Mouse (Mus musculus) liver, embryonic 14.5 days (tissue): ENCODE data around the gene Sesn1. TPM values are rescaled to one million over a fixed set of nuclear protein-coding genes. Genes with fewer than 3 reads are reported as not detected.

ENCODE experiments used
- ATAC-seq: fragments of 200-750 bp; cut with Nextera tagmentation; 2 replicates; pipeline ENCODE4 v1.8.0; 2017; ENCODE audit warnings: moderate number of reproducible peaks, mild to moderate bottlenecking, moderate library complexity; ENCODE audit not compliant: insufficient read depth
- DNase-seq, 3 experiments: peaks; one replicate each; pipeline ENCODE4 v3.0.0-alpha.2; 2012 to 2013; ENCODE audit warnings: low read depth in 3 of 3, low spot score in 3 of 3
- H3K27ac ChIP-seq: fragments of 300-500 bp; sonication (generic); 2 replicates; pipeline ENCODE4 v1.5.1; 2014; ENCODE audit warnings: moderate library complexity, mild to moderate bottlenecking, control low read depth, inconsistent platforms
- H3K27me3 ChIP-seq: fragments of 300-500 bp; sonication (generic); 2 replicates; pipeline ENCODE4 v1.6.1; 2014; ENCODE audit warnings: mild to moderate bottlenecking, low read length, moderate library complexity; ENCODE audit not compliant: control insufficient read depth, insufficient read depth
- H3K36me3 ChIP-seq: fragments of 300-500 bp; sonication (generic); replicated peaks from 2 replicates; pipeline ENCODE4 v1.6.1; 2014; ENCODE audit warnings: low read depth; ENCODE audit not compliant: control insufficient read depth, insufficient read depth
- H3K4me1 ChIP-seq, 2 experiments: fragments of 200-500 bp in 1 of 2; fragments of 300-500 bp in 1 of 2; sonication (generic) in 1 of 2; replicated peaks; 2 replicates each; pipeline ENCODE4 v1.6.1; 2012 to 2014; ENCODE audit warnings: antibody characterized with exemption in 1 of 2, inconsistent platforms in 1 of 2, low read length in 1 of 2; ENCODE audit not compliant: control insufficient read depth in 2 of 2, insufficient read depth in 2 of 2
- H3K4me2 ChIP-seq: fragments of 300-500 bp; sonication (generic); 2 replicates; pipeline ENCODE4 v1.6.1; 2014; ENCODE audit warnings: low read depth, mild to moderate bottlenecking, control low read depth, moderate library complexity
- H3K4me3 ChIP-seq, 2 experiments: fragments of 200-500 bp in 1 of 2; fragments of 300-500 bp in 1 of 2; sonication (generic) in 1 of 2; 2 replicates each; pipeline ENCODE4 v1.5.1; 2012 to 2014; ENCODE audit warnings: low read depth in 2 of 2, low read length in 2 of 2, mild to moderate bottlenecking in 2 of 2, control low read depth in 1 of 2, inconsistent platforms in 1 of 2, moderate library complexity in 1 of 2; ENCODE audit not compliant: insufficient read depth in 1 of 2
- H3K9ac ChIP-seq: fragments of 300-500 bp; sonication (generic); replicated peaks from 2 replicates; pipeline ENCODE4 v1.6.1; 2014; ENCODE audit warnings: mild to moderate bottlenecking, control low read depth, moderate library complexity
- H3K9me3 ChIP-seq: fragments of 300-500 bp; sonication (generic); 2 replicates; pipeline ENCODE4 v1.6.1; 2016; ENCODE audit warnings: low read length, mixed read lengths; ENCODE audit not compliant: control insufficient read depth
- CTCF ChIP-seq: IDR thresholded peaks from 2 replicates; pipeline ENCODE4 v1.5.1; 2016; ENCODE audit warnings: antibody characterized with exemption, low read depth, control low read depth
- EP300 ChIP-seq: IDR thresholded peaks from 2 replicates; pipeline ENCODE4 v1.6.1; 2016; ENCODE audit warnings: antibody characterized with exemption, low read depth
- WGBS: fragments of 180-500 bp; shearing (Covaris S2); extraction: QIAGEN DNeasy Blood & Tissue Kit; methylation state at CpG from one replicate; pipeline ENCODE4 v1.1.7; 2014; ENCODE audit not compliant: insufficient replicate concordance; 5-methylcytosine and 5-hydroxymethylcytosine counted together
- polyA plus RNA-seq, 2 experiments: library from polyadenylated mRNA; depleted of rRNA in 1 of 2; stranded (reverse) in 1 of 2; unstranded in 1 of 2; fragments of >200 nt; fragmentation: Nextera tagmentation in 1 of 2; extraction: Ambion mirVana in 1 of 2; gene quantifications; 2 replicates each; pipeline versions ENCODE4 v1.2.1 to v1.2.3; 2012 to 2014

The Sesn1 gene
- polyA plus RNA-seq, 2 experiments, result 15.2 to 19.2 TPM

DNA sequence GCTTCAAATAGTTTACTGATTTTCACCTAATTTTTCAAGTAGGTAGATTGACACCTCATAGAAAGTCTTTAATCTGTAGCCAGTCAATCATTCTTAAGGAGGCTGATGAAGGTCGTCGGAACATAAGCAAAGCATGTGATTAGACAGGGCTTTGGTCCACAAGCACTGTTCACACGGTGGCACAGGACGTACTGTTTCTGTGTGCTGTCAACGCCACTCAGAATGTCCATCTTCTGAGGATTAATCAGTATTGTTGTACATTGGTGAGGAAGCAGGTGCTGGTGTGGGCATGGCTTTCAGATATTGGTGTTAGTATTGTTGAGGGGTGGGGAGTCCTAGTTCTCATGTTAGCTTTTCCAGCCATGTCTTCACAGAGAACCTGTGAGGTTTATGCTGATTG lies 79.8 kb downstream of the Sesn1 start:
- H3K4me2 ChIP-seq, result peak overlapping the region; percentile 94
- no peak for ATAC-seq
- H3K4me1 ChIP-seq, result peaks cover 11% of the 10 kb centered on the region in 2 experiments
- H3K9me3 ChIP-seq, result no peaks in the 10 kb centered on the region
- no peak overlapping the region; a peak in 1 of 4 replicates for H3K4me3 ChIP-seq
- DNase-seq, result no peak
- no peak overlapping the region for H3K27ac ChIP-seq
- no peaks in the 10 kb centered on the region for H3K36me3 ChIP-seq
- WGBS, result 66% methylated on average over 5 of the region's 5 CpGs
- H3K27me3 ChIP-seq, result no peaks in the 10 kb centered on the region
- H3K9ac ChIP-seq, result no peak overlapping the region
- TF ChIP-seq EP300 (no peak), CTCF (no peak)

DNA sequence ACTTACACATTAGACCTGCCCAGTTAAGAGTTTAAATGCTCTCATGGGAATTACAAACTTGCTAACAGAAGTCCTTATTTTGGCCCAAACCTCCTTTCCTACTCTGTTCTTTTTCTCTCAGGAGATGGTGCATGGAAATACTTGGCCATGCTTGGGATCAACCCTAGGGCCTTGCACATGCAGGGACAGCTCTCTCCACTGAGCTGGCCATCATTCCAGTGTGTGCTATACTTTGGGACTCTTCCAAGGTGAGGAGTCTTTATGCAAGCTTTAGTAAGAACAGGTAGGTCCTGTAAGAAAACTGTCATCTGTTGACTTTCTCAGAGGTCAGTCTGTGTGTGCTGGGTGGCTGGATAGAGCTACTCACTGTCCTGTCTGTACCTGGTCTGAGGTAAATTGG lies 80.8 kb downstream of the Sesn1 start:
- H3K4me1 ChIP-seq, result peaks cover 11% of the 10 kb centered on the region in 2 experiments
- no peak overlapping the region for H3K27ac ChIP-seq
- DNase-seq, result no peak
- ATAC-seq, result no peak
- no peak overlapping the region for H3K9ac ChIP-seq
- H3K9me3 ChIP-seq, result no peaks in the 10 kb centered on the region
- TF ChIP-seq CTCF (no peak), EP300 (no peak)
- no peak overlapping the region for H3K4me2 ChIP-seq
- no peak overlapping the region for H3K4me3 ChIP-seq
- no peaks in the 10 kb centered on the region for H3K36me3 ChIP-seq
- H3K27me3 ChIP-seq, result no peaks in the 10 kb centered on the region

DNA sequence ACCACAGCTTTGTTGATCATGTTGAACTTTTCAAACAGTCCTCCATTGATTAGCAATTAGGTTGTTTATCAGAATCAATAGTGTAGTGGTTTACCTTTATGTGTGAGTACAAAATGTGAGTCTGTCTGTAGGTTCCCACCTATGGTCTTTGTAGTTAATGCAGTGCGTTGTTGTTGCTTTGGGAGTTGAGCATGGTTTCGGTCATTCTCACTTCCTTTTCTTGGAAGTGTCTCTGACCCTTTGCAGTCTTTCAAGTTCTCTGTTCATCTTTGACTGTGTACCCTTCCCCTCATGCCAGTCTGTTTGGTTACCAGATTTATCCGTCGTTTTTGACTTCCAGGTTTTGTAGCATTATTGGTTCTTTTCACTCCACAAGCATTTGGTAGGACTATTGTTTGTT lies 81.6 kb downstream of the Sesn1 start:
- peaks cover 2% of the 10 kb centered on the region for H3K36me3 ChIP-seq
- DNase-seq, result no peak
- no peak for ATAC-seq
- no peak overlapping the region for H3K4me3 ChIP-seq
- no peaks in the 10 kb centered on the region for H3K27me3 ChIP-seq
- 71% methylated on average over 4 of the region's 4 CpGs for WGBS
- TF ChIP-seq CTCF (no peak), EP300 (no peak)
- no peak overlapping the region for H3K4me2 ChIP-seq
- H3K9me3 ChIP-seq, result no peaks in the 10 kb centered on the region
- H3K4me1 ChIP-seq, result peaks cover 11% of the 10 kb centered on the region in 2 experiments
- no peak overlapping the region for H3K9ac ChIP-seq
- no peak overlapping the region for H3K27ac ChIP-seq

DNA sequence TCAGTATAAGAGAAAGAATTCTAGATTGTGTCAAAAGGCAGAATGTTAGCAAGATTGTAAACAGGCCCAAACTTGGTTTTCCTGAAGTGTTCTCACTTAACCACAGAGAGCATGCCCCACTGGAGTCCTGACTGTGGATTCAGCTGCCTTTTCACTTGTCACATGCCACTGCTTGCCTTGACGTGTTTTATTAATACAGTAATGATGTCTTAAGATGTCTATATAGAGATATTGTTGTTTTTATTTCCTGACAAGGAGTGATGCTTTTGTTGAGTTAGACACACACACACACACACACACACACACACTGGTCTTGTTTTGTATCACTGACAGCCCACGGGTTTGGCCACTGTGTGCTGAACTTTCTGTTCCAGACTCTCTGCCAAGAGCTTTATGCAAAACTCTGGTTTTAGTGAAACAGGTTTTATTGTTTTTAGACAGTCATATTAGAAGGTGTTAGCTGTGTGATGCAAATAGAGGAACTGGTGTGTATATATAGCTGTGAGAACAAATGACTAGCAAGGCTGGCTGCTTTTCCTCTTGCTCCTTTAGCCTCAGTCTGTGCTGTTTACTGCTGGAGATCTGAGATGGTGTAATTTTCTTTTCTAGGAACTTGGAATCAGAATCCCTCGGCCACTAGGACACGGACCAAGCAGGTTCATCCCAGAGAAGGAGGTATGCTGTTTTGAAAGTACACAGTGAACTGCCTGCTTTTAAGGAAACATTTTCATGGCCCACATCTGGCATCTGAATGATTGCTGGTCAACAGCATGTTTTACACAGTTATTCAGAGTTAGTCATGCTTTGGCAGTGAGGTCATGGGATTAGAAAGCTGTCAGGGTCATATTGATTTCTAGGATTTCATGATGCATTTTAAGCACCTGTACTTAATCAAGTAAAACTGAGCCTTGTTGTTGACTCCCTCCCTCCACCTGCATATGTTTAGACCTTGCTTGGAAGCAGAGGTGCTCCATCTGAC lies 84.0 kb downstream of the Sesn1 start:
- Histone ChIP-seq H3K27me3 (no peaks in the 10 kb centered on the region), H3K9ac (no peak overlapping the region), H3K9me3 (no peaks in the 10 kb centered on the region), H3K4me2 (no peak overlapping the region), H3K36me3 (peaks cover 14% of the 10 kb centered on the region), H3K27ac (no peak overlapping the region), H3K4me3 (no peak overlapping the region), H3K4me1 (peaks cover 3 to 9% of the 10 kb centered on the region in 2 experiments)
- DNase-seq, result no peak
- WGBS, result 62% methylated on average over 4 of the region's 4 CpGs
- ATAC-seq, result no peak
- no peak for TF ChIP-seq EP300

DNA sequence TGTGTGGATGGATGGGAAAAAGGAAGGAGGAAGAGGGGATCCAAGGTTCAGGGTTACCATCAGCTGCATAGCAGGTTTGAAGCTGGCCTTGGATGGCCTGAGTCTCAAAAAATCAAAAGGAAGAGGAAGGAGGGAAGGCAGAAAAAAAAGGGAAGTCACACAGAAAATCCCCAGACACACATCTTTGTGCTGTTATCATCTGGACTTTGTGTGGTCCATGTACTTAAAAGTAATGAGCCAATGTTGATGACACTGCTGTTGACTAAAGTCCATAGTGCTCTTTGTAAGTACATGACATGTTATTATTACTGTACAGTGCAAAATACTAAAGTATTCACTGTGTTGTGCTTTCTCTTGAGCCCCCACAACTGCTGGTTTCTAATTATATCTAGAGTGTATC lies 86.7 kb downstream of the Sesn1 start:
- Histone ChIP-seq H3K36me3 (peaks cover 21% of the 10 kb centered on the region), H3K27ac (no peak overlapping the region), H3K4me3 (no peak overlapping the region), H3K4me1 (no peaks in the 10 kb centered on the region; a peak in 1 of 4 replicates), H3K9me3 (no peaks in the 10 kb centered on the region), H3K9ac (no peak overlapping the region), H3K4me2 (no peak overlapping the region), H3K27me3 (no peaks in the 10 kb centered on the region)
- DNase-seq, result no peak
- no peak for ATAC-seq
- TF ChIP-seq EP300 (no peak), CTCF (no peak)
